Mouse (Mus musculus) c-Kit-positive CD71-positive TER-119-positive erythroid progenitor cells, embryonic 14.5 days (primary cell): ENCODE results near the gene Rnf40.

Experiments used
- DNase-seq: peaks from one replicate; pipeline ENCODE4 v3.0.0-alpha.2; 2013; ENCODE audit warnings: low spot score

Rnf40 gene

GRCm38 (mm10) chr7:127588011-127588871, at the start of gene Rnf40, which contains the start of gene Ccdc189:
TSS of gene Rnf40 (plus strand) at chr7:127588767.
TSS of gene Ccdc189 (minus strand) at chr7:127588595.
- peak; percentile 97 for DNase-seq

GRCm38 (mm10) chr7:127541671-127542070, 46.9 kb upstream of the Rnf40 start:
- no peak for DNase-seq

- DNase-seq = no peak
Observed at GRCm38 (mm10) chr7:127549116-127549835, 39.3 kb upstream of the Rnf40 start.

- no peak for DNase-seq
Observed at GRCm38 (mm10) chr7:127551558-127551957, 37.0 kb upstream of the Rnf40 start.

- no peak for DNase-seq
Observed at GRCm38 (mm10) chr7:127560580-127560979, 28.0 kb upstream of the Rnf40 start.

- no peak for DNase-seq
Observed at GRCm38 (mm10) chr7:127561340-127561858, 27.2 kb upstream of the Rnf40 start, which contains the start of gene Tmem265. TSS of gene Tmem265 (plus strand) at chr7:127561390.

GRCm38 (mm10) chr7:127564381-127565150, 24.0 kb upstream of the Rnf40 start:
- no peak for DNase-seq

- DNase-seq = peak; percentile 96
Observed at GRCm38 (mm10) chr7:127572895-127573471, 15.6 kb upstream of the Rnf40 start, which contains the start of gene Phkg2. TSS of gene Phkg2 (plus strand) at chr7:127573340.

- DNase-seq = no peak
Observed at GRCm38 (mm10) chr7:127573503-127574008, 15.0 kb upstream of the Rnf40 start.

- no peak for DNase-seq
Observed at GRCm38 (mm10) chr7:127574115-127574514, 14.5 kb upstream of the Rnf40 start.

- no peak for DNase-seq
Observed at GRCm38 (mm10) chr7:127583260-127583659, 5.3 kb upstream of the Rnf40 start.

GRCm38 (mm10) chr7:127585031-127585430, 3.5 kb upstream of the Rnf40 start:
- no peak for DNase-seq

- DNase-seq = peak; percentile 78
Observed at GRCm38 (mm10) chr7:127586149-127586548, 2.4 kb upstream of the Rnf40 start.

GRCm38 (mm10) chr7:127587196-127587595, 1.4 kb upstream of the Rnf40 start:
- DNase-seq = no peak

- DNase-seq = no peak
Observed at GRCm38 (mm10) chr7:127588901-127589300, 334 bp downstream of the Rnf40 start.

GRCm38 (mm10) chr7:127589637-127590036, 1.1 kb downstream of the Rnf40 start:
- no peak for DNase-seq

- DNase-seq = no peak
Observed at GRCm38 (mm10) chr7:127591108-127591507, 2.5 kb downstream of the Rnf40 start.

GRCm38 (mm10) chr7:127592575-127592974, 4.0 kb downstream of the Rnf40 start:
- no peak for DNase-seq

- DNase-seq = no peak
Observed at GRCm38 (mm10) chr7:127596747-127597146, 8.2 kb downstream of the Rnf40 start.

GRCm38 (mm10) chr7:127600612-127601011, 12.0 kb downstream of the Rnf40 start:
- DNase-seq = no peak

GRCm38 (mm10) chr7:127601735-127602134, 13.2 kb downstream of the Rnf40 start:
- DNase-seq = no peak
